Mouse (Mus musculus) spleen, adult 18-20 months (tissue): ENCODE measurements around the gene Pomgnt1.

Experiments used
- DNase-seq, 2 experiments: peaks; one replicate each; pipeline ENCODE4 v3.0.0; 2022; ENCODE audit warnings: mixed read lengths in 2 of 2

Gene Pomgnt1

GRCm38 (mm10) chr4:116140801-116141574 lies 17.3 kb downstream of the Pomgnt1 start:
- DNase-seq: no peak

- DNase-seq: no peak
These were observed 18.1 kb downstream of the Pomgnt1 start for GRCm38 (mm10) chr4:116141736-116142135.

- DNase-seq: no peak
These were observed 18.6 kb downstream of the Pomgnt1 start for GRCm38 (mm10) chr4:116142269-116142668.

- peak in 1 of 2 experiments; percentile 14 for DNase-seq
These were observed 19.7 kb downstream of the Pomgnt1 start for GRCm38 (mm10) chr4:116143317-116143811.

GRCm38 (mm10) chr4:116143891-116144717 lies 20.5 kb downstream of the Pomgnt1 start:
- peak; percentile 18 to 69 for DNase-seq

- DNase-seq: no peak
These were observed 26.1 kb downstream of the Pomgnt1 start for GRCm38 (mm10) chr4:116149812-116150155.

GRCm38 (mm10) chr4:116150156-116150861 lies 26.7 kb downstream of the Pomgnt1 start:
- peak; percentile 51 to 75 for DNase-seq

- no peak for DNase-seq
These were observed 27.2 kb downstream of the Pomgnt1 start for GRCm38 (mm10) chr4:116150862-116151221.

- DNase-seq: no peak
These were observed 27.6 kb downstream of the Pomgnt1 start, which contains the start of gene Lurap1 for GRCm38 (mm10) chr4:116151238-116151637. Lurap1 (minus strand) TSS chr4:116151338.

- no peak for DNase-seq
These were observed 29.1 kb downstream of the Pomgnt1 start for GRCm38 (mm10) chr4:116152702-116153101.

- no peak for DNase-seq
These were observed 34.2 kb downstream of the Pomgnt1 start for GRCm38 (mm10) chr4:116157882-116158281.

GRCm38 (mm10) chr4:116159912-116160311 lies 36.3 kb downstream of the Pomgnt1 start:
- DNase-seq: no peak

- no peak for DNase-seq
These were observed 37.1 kb downstream of the Pomgnt1 start for GRCm38 (mm10) chr4:116160769-116161168.

GRCm38 (mm10) chr4:116162142-116162541 lies 38.5 kb downstream of the Pomgnt1 start:
- DNase-seq: no peak

GRCm38 (mm10) chr4:116164759-116165554 lies 41.3 kb downstream of the Pomgnt1 start:
- DNase-seq: no peak

GRCm38 (mm10) chr4:116165708-116166407 lies 42.2 kb downstream of the Pomgnt1 start:
- no peak for DNase-seq

- peak in 1 of 2 experiments; percentile 41 for DNase-seq
These were observed 43.8 kb downstream of the Pomgnt1 start, which contains the start of gene Tspan1 for GRCm38 (mm10) chr4:116167404-116167803. Tspan1 (minus strand) TSS chr4:116167601.

- DNase-seq: peak; percentile 36 to 78
These were observed 45.1 kb downstream of the Pomgnt1 start for GRCm38 (mm10) chr4:116168617-116169352.

GRCm38 (mm10) chr4:116169353-116169672 lies 45.7 kb downstream of the Pomgnt1 start:
- no peak for DNase-seq

- no peak for DNase-seq
These were observed 49.4 kb downstream of the Pomgnt1 start, which contains the start of the genes 1700042G07Rik and Gm49337 for GRCm38 (mm10) chr4:116173072-116173471. 1700042G07Rik (plus strand) TSS chr4:116173372. Gm49337 (plus strand) TSS chr4:116173384.

GRCm38 (mm10) chr4:116173752-116174151 lies 50.1 kb downstream of the Pomgnt1 start:
- no peak for DNase-seq
